Mouse (Mus musculus): Measurements from ENCODE around the gene Gcnt4. TPM values are rescaled to one million over a fixed set of nuclear protein-coding genes. Genes with fewer than 3 reads are reported as not detected.

The Gcnt4 gene
- polyA plus RNA-seq, 2 experiments = 0.44 to 0.63 TPM

DNA sequence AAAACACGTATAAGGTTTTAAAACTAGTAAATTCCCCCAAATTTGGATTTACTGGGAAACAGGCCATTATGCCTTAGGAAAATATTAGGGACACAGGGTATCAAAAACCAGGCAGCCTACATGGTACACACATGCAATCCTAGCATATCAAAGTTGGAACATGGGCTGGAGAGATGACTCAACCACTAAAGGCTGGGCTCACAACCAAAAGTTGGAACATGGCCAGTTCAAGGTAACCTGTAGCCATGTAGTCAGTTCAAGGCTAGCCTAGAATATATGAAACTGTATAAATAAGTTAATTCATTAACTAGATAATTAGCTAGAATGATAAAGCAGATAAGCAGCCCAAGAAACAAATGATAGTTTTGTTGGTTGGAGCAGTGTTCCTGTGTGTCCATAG, 3.3 kb downstream of the Gcnt4 start:
- H3K9ac ChIP-seq (ENCODE audit: low read depth, low read length, severe bottlenecking) = no peak overlapping the region
- H3K27ac ChIP-seq (replicated peaks; ENCODE audit: low read depth, low read length) = no peak overlapping the region
- DNase-seq (ENCODE audit: low spot score) (no peak), ATAC-seq (ENCODE audit: low FRiP score, low read depth) (no peak)
- H3K4me1 ChIP-seq (ENCODE audit: control insufficient read depth, insufficient read depth, low read length) = peaks cover 3% of the 10 kb centered on the region; the same call in 1 of the 2 replicates
- no peak for TF ChIP-seq POLR2A (IDR thresholded peaks at IDR 0.05; ENCODE audit: borderline replicate concordance, extremely low read depth, insufficient read depth, insufficient read length)
- 0 out of 2 replicates have a peak, but pooled peaks cover 5% of the 10 kb centered on the region for H3K27me3 ChIP-seq (ENCODE audit: control insufficient read depth, insufficient read depth, low read length)
- WGBS = 88% methylated on average over 1 of the region's 1 CpGs
- no peak overlapping the region for H3K4me3 ChIP-seq (replicated peaks; ENCODE audit: low read length)
- no peaks in the 10 kb centered on the region for H3K36me3 ChIP-seq (ENCODE audit: control insufficient read depth, insufficient read depth, low read length)
- no peak overlapping the region for H3K4me2 ChIP-seq (replicated peaks; ENCODE audit: low read depth, low read length, severe bottlenecking)
- H3K9me3 ChIP-seq (ENCODE audit: control insufficient read depth, low read length) = no peaks in the 10 kb centered on the region

DNA sequence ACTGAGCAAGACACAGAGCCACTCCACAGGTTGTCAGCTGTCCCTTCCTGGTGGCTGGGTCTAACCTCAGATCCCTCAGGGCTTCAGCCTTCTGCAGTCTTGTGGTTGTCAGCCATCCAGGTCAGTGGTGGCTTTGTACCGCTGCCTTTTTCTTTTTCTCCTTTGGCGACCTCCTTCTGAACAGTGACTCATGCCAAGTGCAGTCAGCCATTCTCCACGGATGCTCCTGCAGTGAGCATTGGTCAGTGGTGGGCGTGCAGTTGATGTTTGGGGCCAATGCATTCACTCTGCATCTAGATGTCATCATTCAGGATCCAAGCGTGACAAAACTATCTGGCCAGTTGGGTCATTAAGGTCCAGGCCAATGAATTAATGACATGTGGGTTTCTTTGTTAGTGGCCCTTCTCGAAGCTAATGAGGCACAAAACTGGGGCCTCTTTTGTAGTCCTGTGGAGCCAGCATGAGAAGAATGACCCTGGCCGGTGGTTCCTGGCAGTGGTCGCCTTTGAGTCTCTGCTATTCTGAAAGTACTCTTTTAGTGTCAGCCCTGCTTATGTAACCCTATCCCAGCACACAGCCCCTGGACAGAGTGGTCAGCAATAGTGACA, 4.0 kb downstream of the Gcnt4 start:
- Histone ChIP-seq H3K27ac (replicated peaks; ENCODE audit: low read depth, low read length) (no peak overlapping the region), H3K27me3 (ENCODE audit: control insufficient read depth, insufficient read depth, low read length) (0 out of 2 replicates have a peak, but pooled peaks cover 5% of the 10 kb centered on the region), H3K9ac (ENCODE audit: low read depth, low read length, severe bottlenecking) (no peak overlapping the region), H3K4me2 (replicated peaks; ENCODE audit: low read depth, low read length, severe bottlenecking) (no peak overlapping the region), H3K4me1 (ENCODE audit: control insufficient read depth, insufficient read depth, low read length) (peaks cover 3% of the 10 kb centered on the region; the same call in 1 of the 2 replicates), H3K4me3 (replicated peaks; ENCODE audit: low read length) (no peak overlapping the region), H3K36me3 (ENCODE audit: control insufficient read depth, insufficient read depth, low read length) (no peaks in the 10 kb centered on the region), H3K9me3 (ENCODE audit: control insufficient read depth, low read length) (no peaks in the 10 kb centered on the region)
- TF ChIP-seq POLR2A (IDR thresholded peaks at IDR 0.05; ENCODE audit: borderline replicate concordance, extremely low read depth, insufficient read depth, insufficient read length) = no peak
- DNase-seq (ENCODE audit: low spot score) (no peak), ATAC-seq (ENCODE audit: low FRiP score, low read depth) (no peak)
- 54% methylated on average over 8 of the region's 8 CpGs for WGBS

DNA sequence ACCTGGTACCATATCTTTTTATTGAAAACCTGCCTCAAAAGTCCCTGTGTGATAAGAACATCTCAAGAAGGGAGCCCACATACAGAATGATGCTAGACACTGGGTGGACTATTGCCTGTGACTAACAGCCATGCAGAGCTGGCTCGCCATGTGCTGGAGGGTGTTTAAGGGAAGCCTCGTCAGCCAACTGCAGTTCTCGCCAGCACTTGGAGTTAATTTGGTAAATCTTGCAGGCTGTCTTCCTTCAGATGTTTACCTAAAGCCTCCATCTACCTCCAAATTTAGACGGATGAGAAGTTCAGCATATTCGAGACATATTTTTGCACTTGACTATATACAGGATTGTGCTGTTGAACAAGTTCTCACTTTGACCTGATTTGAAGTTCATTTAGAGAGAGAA, 8.3 kb downstream of the Gcnt4 start:
- Histone ChIP-seq H3K27me3 (ENCODE audit: control insufficient read depth, insufficient read depth, low read length) (no peaks in the 10 kb centered on the region), H3K4me1 (ENCODE audit: control insufficient read depth, insufficient read depth, low read length) (no peaks in the 10 kb centered on the region; the same call in 1 of the 2 replicates), H3K9me3 (ENCODE audit: control insufficient read depth, low read length) (no peaks in the 10 kb centered on the region), H3K9ac (ENCODE audit: low read depth, low read length, severe bottlenecking) (no peak overlapping the region), H3K4me3 (replicated peaks; ENCODE audit: low read length) (no peak overlapping the region), H3K36me3 (ENCODE audit: control insufficient read depth, insufficient read depth, low read length) (no peaks in the 10 kb centered on the region), H3K27ac (replicated peaks; ENCODE audit: low read depth, low read length) (no peak overlapping the region), H3K4me2 (replicated peaks; ENCODE audit: low read depth, low read length, severe bottlenecking) (no peak overlapping the region)
- TF ChIP-seq POLR2A (IDR thresholded peaks at IDR 0.05; ENCODE audit: borderline replicate concordance, extremely low read depth, insufficient read depth, insufficient read length) = no peak
- DNase-seq (ENCODE audit: low spot score) (no peak), ATAC-seq (ENCODE audit: low FRiP score, low read depth) (no peak)
- WGBS = 85% methylated on average over 5 of the region's 5 CpGs

DNA sequence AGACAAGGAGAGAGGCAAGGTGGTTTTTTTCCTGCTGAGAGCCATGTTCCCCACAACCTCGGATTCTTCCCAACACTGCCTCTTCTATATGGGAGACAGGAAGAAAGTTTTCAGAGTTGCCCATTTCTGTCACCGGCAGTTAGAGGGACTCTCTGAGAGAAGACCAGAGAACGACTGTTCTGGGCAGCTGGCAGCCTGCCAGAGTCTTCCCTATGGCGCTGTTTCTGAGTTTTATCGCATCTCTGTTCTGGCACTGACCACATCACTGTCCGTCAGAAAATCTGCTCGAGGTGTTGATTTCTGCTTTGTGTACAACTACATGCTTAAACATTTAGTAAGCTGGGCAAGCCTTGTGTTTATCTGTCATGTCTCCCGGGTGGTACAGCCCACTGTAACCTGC, 8.9 kb downstream of the Gcnt4 start:
- no peaks in the 10 kb centered on the region for H3K27me3 ChIP-seq (ENCODE audit: control insufficient read depth, insufficient read depth, low read length)
- no peak for TF ChIP-seq POLR2A (IDR thresholded peaks at IDR 0.05; ENCODE audit: borderline replicate concordance, extremely low read depth, insufficient read depth, insufficient read length)
- DNase-seq (ENCODE audit: low spot score) = no peak
- 49% methylated on average over 8 of the region's 8 CpGs for WGBS
- H3K4me2 ChIP-seq (replicated peaks; ENCODE audit: low read depth, low read length, severe bottlenecking) = no peak overlapping the region
- no peak for ATAC-seq (ENCODE audit: low FRiP score, low read depth)
- H3K4me3 ChIP-seq (replicated peaks; ENCODE audit: low read length) = no peak overlapping the region
- no peak overlapping the region for H3K9ac ChIP-seq (ENCODE audit: low read depth, low read length, severe bottlenecking)
- no peaks in the 10 kb centered on the region for H3K9me3 ChIP-seq (ENCODE audit: control insufficient read depth, low read length)
- H3K4me1 ChIP-seq (ENCODE audit: control insufficient read depth, insufficient read depth, low read length) = no peaks in the 10 kb centered on the region; the same call in 1 of the 2 replicates
- H3K36me3 ChIP-seq (ENCODE audit: control insufficient read depth, insufficient read depth, low read length) = no peaks in the 10 kb centered on the region
- H3K27ac ChIP-seq (replicated peaks; ENCODE audit: low read depth, low read length) = no peak overlapping the region

DNA sequence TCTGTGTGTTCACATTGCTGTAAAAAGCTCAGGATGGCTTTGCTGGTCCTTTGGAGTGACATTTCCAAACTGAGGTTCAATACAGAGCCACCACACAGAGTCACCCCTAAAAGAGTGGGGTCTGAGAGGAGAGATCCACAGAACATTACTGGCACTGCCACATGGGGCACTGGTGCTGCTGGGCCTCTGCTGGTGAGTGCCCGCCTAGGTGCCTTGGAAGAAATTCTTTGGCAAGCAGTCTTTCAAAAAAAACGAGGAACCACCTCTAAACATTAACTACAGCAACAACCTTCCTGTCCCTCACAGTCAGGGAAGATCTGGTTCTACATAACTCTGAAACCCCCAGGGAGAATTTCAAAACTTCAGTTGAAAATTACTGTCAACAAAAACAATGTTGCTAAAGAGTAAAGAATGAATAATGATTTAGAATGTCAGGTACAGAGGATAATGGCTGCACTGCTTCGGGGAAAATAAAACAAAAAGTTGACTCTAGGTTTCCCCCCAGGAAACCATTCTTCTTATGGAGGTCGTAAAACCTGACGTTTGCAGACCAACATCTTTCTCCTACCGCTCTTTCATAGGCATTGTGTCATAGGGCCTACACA, 11.8 kb downstream of the Gcnt4 start:
- no peak for TF ChIP-seq POLR2A (IDR thresholded peaks at IDR 0.05; ENCODE audit: borderline replicate concordance, extremely low read depth, insufficient read depth, insufficient read length)
- 38% methylated on average over 6 of the region's 6 CpGs for whole genome bisulfite sequencing

More for the DNA sequence above, 11.8 kb downstream of the Gcnt4 start:
- no peaks in the 10 kb centered on the region; the same call in 1 of the 2 replicates for H3K4me1 ChIP-seq (ENCODE audit: control insufficient read depth, insufficient read depth, low read length)
- no peaks in the 10 kb centered on the region for H3K36me3 ChIP-seq (ENCODE audit: control insufficient read depth, insufficient read depth, low read length)
- no peaks in the 10 kb centered on the region for H3K27me3 ChIP-seq (ENCODE audit: control insufficient read depth, insufficient read depth, low read length)
- no peak overlapping the region for H3K9ac ChIP-seq (ENCODE audit: low read depth, low read length, severe bottlenecking)
- ATAC-seq (ENCODE audit: low FRiP score, low read depth) (no peak), DNase-seq (ENCODE audit: low spot score) (no peak)
- no peak overlapping the region for H3K27ac ChIP-seq (replicated peaks; ENCODE audit: low read depth, low read length)
- no peaks in the 10 kb centered on the region for H3K9me3 ChIP-seq (ENCODE audit: control insufficient read depth, low read length)
- no peak overlapping the region for H3K4me3 ChIP-seq (replicated peaks; ENCODE audit: low read length)
- no peak overlapping the region for H3K4me2 ChIP-seq (replicated peaks; ENCODE audit: low read depth, low read length, severe bottlenecking)
